Mouse (Mus musculus) heart, embryonic 13.5 days (tissue): ENCODE measurements around the gene Armcx1. TPM values are rescaled to one million over a fixed set of nuclear protein-coding genes. Genes with fewer than 3 reads are reported as not detected.
"Not testable (repeated sequence)": the region's sequence is repeated elsewhere in the genome, so short reads cannot be mapped to it uniquely, and the experiment has no call there.

Source experiments
- ATAC-seq: fragments of 200-750 bp; cut with Nextera tagmentation; 2 replicates; pipeline ENCODE4 v1.8.0; 2017; ENCODE audit warnings: moderate TSS enrichment; ENCODE audit not compliant: insufficient number of reproducible peaks, low FRiP score, low TSS enrichment; ENCODE audit errors: extremely low read depth
- H3K27ac ChIP-seq: fragments of 300-500 bp; sonication (generic); replicated peaks from 2 replicates; pipeline ENCODE4 v1.5.1; 2015; ENCODE audit warnings: moderate library complexity, mild to moderate bottlenecking, inconsistent platforms
- H3K27me3 ChIP-seq: fragments of 300-500 bp; sonication (generic); replicated peaks from 2 replicates; pipeline ENCODE4 v1.6.1; 2015; ENCODE audit warnings: mild to moderate bottlenecking, inconsistent platforms
- H3K36me3 ChIP-seq: fragments of 300-500 bp; sonication (generic); 2 replicates; pipeline ENCODE4 v1.6.1; 2015; ENCODE audit warnings: mild to moderate bottlenecking, inconsistent platforms
- H3K4me1 ChIP-seq: fragments of 300-500 bp; sonication (generic); 2 replicates; pipeline ENCODE4 v1.6.1; 2015; ENCODE audit warnings: inconsistent platforms
- H3K4me2 ChIP-seq: fragments of 300-500 bp; sonication (generic); 2 replicates; pipeline ENCODE4 v1.6.1; 2015; ENCODE audit warnings: inconsistent platforms, mild to moderate bottlenecking, moderate library complexity
- H3K4me3 ChIP-seq: fragments of 300-500 bp; sonication (generic); 2 replicates; pipeline ENCODE4 v1.5.1; 2015; ENCODE audit warnings: moderate library complexity, mild to moderate bottlenecking, inconsistent platforms
- H3K9ac ChIP-seq: fragments of 300-500 bp; sonication (generic); 2 replicates; pipeline ENCODE4 v1.6.1; 2015; ENCODE audit warnings: inconsistent platforms, mild to moderate bottlenecking, moderate library complexity
- H3K9me3 ChIP-seq: fragments of 300-500 bp; sonication (generic); 2 replicates; pipeline ENCODE4 v1.6.1; 2016; ENCODE audit warnings: inconsistent platforms
- WGBS: fragments of 180-500 bp; shearing (Covaris S2); methylation state at CpG from one replicate; pipeline ENCODE4 v1.1.7; 2015; ENCODE audit warnings: mixed read lengths; 5-methylcytosine and 5-hydroxymethylcytosine counted together
- microRNA-seq: library from miRNA; unstranded; fragments of <30 nt; microRNA quantifications from one replicate; pipeline ENCODE4, GENCODE M21; 2016
- polyA plus RNA-seq: library from polyadenylated mRNA; unstranded; fragments of >200 nt; fragmentation: Nextera tagmentation; extraction: Ambion mirVana; gene quantifications from 2 replicates; pipeline ENCODE4 v1.2.1, GENCODE M21; 2015

Armcx1 gene
- polyA plus RNA-seq, 1 experiment from 2014 or later: 41.0 TPM

GRCm38 (mm10) chrX:134757293-134757995, 39.7 kb downstream of the Armcx1 start:
- 16% methylated on average over 12 of the region's 13 CpGs for WGBS
- H3K9ac ChIP-seq: peak overlapping the region; percentile 92
- H3K36me3 ChIP-seq: no peaks in the 10 kb centered on the region
- peak overlapping the region; percentile 66 for H3K4me2 ChIP-seq
- H3K4me3 ChIP-seq: peak overlapping the region; percentile 72
- H3K9me3 ChIP-seq: no peaks in the 10 kb centered on the region
- no peaks in the 10 kb centered on the region for H3K27me3 ChIP-seq
- H3K4me1 ChIP-seq: peaks cover 18% of the 10 kb centered on the region
- ATAC-seq: no peak; the same call in 1 of the 2 replicates
- H3K27ac ChIP-seq: peak overlapping the region; percentile 88

- H3K4me2 ChIP-seq, H3K9ac ChIP-seq, ATAC-seq, H3K27ac ChIP-seq, H3K4me1 ChIP-seq, H3K36me3 ChIP-seq, H3K27me3 ChIP-seq, H3K4me3 ChIP-seq, H3K9me3 ChIP-seq: not testable (repeated sequence)
- WGBS: 26% methylated on average over 4 of the region's 4 CpGs
These were observed 45.9 kb downstream of the Armcx1 start for GRCm38 (mm10) chrX:134763428-134764198.

Small RNA genes lying within 50 kb of the gene (microRNA-seq; reads per million reads assigned to microRNA genes)
- gene Mir7093: not detected

Other genes with a start within 250 kb of the Armcx1 start
- gene Taf7l, start 241.5 kb upstream of the Armcx1 start, polyA plus RNA-seq: not detected in 2 replicates
- 69.2 and 78.0 TPM in 2 replicates for gene Timm8a1, start 176.1 kb upstream of the Armcx1 start, polyA plus RNA-seq
- 1.4 and 2.2 TPM in 2 replicates for gene Btk, start 134.4 kb upstream of the Armcx1 start, polyA plus RNA-seq
- 261 and 287 TPM in 2 replicates for gene Rpl36a, start 132.3 kb upstream of the Armcx1 start, polyA plus RNA-seq
- gene Gla, start 116.8 kb upstream of the Armcx1 start, polyA plus RNA-seq: 3.2 and 3.7 TPM in 2 replicates
- gene Hnrnph2, start 116.8 kb upstream of the Armcx1 start, polyA plus RNA-seq: 109 and 123 TPM in 2 replicates
- 4.1 TPM in 2 replicates for gene Armcx4, start 31.4 kb upstream of the Armcx1 start, polyA plus RNA-seq
- gene Armcx6, start 33.5 kb downstream of the Armcx1 start, polyA plus RNA-seq: 18.9 and 19.0 TPM in 2 replicates
- 75.1 and 82.7 TPM in 2 replicates for gene Armcx3, start 38.6 kb downstream of the Armcx1 start, polyA plus RNA-seq
- 61.5 and 64.3 TPM in 2 replicates for gene Armcx2, start 91.3 kb downstream of the Armcx1 start, polyA plus RNA-seq
- gene Nxf2, start 246.8 kb downstream of the Armcx1 start, polyA plus RNA-seq: 0.29 and 0.79 TPM in 2 replicates